Mouse (Mus musculus): ENCODE data around the gene Slc25a51.
A peak's percentile ranks its signal among the peaks of the same experiment; 100 is the strongest.

Slc25a51 gene

DNA sequence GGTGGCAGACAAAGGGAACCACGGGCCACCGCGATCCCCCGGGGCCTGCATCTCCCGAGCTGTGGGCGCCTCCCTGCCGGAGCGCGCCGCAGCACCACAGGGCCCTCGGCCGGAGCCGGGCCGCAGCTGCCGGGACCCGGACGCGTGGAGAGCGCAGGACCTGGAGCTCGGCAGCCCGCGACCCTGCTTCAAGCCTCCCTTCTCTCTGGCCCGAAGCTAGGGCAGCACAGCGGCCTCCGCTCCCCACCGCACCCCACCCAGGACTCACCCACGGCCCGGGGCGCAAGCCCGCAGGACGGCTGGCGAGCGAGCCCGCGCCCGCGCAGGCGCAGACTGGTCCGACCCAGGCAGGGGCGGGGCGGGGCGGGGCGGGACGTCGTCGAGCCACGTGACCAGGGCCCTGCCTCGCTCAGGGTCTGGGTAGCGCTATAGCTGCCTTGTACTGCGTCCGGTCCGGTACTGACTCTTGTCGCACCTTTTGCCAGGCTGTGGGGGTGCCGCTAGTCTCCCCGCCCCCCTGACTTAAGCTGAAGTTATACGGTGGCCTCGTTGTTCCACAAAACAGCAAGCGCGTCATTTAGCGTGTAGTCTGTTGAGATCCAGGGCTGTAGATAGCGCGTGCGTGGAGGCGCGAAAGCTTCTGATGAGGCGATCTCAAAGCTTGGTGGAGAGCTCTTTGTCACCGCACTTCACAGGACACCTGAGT, at the start of gene Slc25a51:
TSS of gene Slc25a51 (minus strand) at position 340 of the 706 bp plus-strand sequence.
- DNase-seq = peak; percentile 93

DNA sequence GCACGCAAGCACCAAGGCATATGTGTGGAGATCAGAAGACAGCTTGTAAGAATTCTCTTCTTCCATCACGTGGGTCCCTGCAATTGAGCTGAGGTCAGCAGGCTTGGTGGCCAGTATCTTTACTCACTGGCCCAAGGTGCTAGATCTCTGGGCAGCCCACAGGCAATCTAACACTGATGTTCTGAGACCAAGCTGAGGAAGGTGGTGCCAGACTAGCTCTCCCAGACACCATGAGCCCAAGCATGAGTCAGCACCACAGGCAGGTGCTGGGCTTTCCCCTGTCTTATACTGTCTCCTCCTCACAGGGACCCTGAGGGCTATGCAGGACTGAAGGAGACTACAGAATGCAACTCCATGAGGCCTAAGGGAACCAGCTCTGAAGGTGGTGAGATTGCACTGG, 49.0 kb upstream of the Slc25a51 start:
- DNase-seq = no peak

DNA sequence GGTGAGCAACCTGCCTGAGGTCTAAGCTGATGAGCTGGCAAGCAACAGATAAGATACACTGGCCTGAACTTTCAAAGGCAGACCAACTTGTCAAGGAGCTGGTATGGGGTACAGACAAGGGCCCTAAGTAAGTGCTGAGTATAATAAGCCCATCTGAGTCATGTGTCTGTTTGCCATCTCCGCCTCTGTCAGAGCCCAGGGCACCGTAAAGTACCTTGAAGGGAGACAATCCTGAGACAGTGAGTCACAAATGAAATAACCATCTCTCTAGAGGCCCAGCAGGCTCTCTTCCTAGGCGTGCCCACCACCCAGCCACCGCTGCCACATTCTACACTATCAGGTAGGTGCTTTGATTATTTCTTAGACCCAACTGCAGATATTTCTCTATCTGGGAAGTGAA, 46.4 kb upstream of the Slc25a51 start:
- DNase-seq = no peak

DNA sequence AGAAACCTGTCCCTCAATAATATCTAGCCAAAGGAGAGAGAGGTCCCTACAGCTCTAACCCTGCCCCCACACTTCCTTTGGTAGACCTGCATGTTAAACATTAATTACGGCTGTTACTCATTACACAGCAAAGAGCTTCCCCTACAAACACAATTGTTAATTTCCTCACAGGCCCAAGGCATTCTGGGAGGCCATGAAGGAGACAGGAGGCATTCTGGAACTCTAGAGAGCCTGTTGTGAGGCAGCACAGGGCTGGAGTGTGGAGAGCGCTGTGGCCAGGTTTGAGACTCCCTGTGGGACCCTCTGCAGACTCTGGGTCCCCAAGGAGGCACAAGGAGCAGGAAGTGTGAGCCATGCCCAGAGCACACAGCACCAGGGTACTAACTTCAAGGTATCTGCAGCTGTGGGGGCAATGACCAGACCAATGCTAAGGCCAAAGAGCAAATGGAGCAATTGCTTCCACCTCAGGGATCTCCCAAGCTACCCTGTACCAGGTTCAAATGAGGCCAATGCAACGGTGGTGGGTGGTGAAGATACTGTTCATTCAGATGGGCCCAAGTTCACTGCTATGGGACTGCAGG, 44.8 kb upstream of the Slc25a51 start:
- no peak for DNase-seq

DNA sequence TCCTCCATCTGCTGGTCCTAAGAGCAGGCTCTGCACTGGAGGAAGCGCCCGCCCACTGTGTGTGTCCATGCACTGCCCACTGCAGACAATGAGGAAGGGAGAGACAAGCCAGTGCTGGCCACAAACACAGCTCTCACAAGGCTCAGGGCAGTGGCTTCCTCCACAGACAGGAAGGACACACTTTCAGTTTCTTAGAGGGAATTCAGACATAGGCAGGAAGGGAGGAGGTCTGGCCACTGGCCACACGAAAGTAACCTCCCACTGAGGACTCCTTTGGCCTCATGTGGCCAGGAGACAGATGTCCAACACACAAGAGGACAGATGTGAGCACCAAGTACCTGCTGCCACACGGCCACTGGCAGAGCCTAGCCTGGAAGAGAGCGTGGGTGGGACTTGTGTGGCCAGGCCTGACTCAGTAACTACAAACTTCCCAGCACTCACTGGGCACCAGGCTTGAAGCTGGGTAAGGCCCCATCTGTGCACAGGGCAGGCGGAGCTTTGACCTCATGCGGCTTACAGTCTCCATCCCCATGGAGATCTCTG, 44.1 kb upstream of the Slc25a51 start:
- peak; percentile 28 for DNase-seq

DNA sequence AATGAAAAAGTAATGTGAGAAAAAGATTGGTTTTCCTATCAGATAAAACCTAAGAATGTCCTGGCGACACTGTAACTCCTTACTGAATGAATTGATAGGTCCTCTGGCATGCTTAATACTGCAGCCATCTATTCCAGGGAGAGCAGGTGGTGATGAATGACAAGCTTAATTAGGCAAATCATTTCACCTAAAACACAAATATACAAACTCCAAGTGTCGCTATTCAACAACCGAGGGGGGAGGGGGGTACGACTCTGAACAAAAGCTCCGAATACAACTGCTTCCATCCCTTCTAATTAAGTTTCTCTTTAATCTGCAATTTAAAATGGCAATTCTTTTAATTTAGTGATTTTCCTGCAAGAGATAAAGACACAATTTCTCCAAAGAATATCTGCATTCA, 40.4 kb upstream of the Slc25a51 start:
- DNase-seq = no peak

DNA sequence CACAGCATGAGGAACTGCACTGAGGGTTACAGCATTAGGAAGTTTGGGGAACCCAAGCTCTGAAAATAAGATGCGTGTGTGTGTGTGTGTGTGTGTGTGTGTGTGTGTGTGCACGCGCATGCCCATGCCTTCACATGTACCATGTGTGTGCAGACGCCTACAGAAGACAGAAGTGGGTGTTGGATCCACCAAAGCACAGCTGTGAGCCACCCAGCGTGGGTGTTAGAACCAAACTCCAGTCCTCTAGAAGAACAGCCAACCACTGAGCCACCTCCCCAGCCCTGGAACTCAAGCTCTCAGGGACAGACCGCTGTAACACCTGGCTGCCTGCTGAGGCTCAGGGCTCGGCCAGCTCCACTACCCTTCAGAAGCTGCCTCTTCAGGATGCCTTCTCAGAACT, 39.9 kb upstream of the Slc25a51 start:
- DNase-seq = no peak

DNA sequence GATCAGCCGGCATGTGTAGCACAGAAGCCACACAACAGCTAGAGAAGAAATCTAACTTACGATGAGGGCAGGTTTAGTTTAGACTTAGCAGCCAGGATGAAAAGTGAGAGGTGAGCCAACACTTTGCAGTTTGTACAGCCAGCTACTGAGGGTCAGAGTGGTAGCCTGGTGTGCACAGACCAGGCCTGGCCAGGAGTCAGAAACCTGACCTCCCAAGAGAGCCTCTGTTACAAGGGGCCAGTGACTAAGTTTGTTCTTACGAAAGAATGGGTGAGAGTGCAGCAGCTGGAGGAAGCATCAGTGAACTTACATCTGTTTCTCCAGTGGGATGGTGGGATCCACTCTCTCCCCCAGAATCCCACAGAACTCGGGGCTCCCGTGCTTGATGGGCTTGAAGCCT, 38.6 kb upstream of the Slc25a51 start:
- DNase-seq = no peak

DNA sequence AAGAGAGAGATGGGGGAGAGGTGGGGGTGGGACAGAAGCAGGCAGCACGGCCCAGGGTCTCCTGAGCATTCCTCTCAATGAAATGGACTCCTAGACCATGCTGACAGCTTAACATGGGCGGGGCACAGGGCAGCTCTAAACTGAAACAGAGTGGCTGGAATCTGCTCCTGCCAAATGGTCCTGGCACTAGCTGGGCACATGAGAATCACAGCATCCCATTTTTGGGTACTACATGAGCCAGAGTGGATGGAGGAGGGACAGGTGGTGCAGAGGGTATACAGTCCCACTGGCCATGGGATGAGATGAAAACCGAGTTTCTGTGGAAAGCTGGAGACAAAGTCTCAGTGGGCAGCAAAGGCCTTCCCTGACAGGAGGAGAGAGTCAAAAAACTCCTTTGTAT, 36.7 kb upstream of the Slc25a51 start:
- DNase-seq = no peak

DNA sequence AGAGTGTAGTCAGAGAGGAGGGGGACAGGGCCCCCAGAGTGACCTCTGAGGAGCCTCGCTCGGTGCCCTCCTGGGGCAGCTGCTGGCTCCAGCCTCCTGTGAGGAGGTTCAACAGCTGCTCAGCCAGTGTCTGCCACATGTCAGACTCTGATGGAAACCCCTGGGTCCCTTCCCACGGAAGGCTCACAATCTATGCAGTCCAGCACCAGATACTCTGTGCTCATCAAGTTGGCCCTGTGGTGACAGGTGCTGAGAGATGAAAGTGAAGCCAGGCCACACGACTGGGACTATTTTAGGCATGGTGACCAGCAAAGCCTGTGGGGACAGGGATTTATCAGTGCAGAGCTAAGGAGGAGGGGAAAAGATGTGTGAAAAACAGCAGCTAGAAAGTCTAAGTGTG, 36.2 kb upstream of the Slc25a51 start:
- no peak for DNase-seq

DNA sequence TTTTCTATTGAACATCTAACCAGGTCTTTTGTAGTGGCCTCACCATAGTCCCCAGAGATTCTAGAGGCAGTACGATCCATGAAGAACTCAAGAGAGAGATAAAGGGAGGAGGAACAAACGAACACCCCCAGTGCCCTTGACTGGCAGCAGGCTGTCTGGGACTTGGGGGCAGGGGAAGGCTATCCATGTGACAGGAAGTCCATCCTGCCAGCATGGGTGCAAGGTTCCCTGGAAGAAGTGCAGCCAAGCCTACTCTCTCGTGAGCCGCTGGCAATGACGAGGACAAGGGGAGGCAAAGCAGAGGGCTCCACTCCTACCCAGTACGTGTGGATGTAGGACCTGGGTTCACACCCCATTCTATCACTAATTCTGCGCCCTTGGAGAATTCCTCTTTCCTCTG, 35.1 kb upstream of the Slc25a51 start:
- DNase-seq = no peak

DNA sequence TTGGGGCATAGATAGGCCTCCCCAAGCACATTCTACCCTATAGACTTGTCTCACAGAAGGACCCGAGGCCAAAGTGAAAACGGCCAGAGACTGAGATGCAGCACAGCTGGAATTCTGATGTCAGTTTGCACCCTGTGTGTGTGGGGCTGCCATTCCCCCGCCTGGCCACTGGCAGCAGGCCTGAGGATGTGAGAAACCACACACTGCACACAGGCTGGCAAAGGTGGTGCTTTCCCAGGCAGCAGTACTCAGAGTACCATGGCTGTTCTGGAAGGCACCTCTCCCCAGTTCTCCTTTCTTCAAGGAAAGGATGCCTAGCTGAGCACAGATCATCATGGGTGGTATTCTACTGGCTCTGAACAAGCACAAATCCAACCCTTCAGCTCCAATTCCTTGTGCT, 33.7 kb upstream of the Slc25a51 start:
- DNase-seq = no peak

DNA sequence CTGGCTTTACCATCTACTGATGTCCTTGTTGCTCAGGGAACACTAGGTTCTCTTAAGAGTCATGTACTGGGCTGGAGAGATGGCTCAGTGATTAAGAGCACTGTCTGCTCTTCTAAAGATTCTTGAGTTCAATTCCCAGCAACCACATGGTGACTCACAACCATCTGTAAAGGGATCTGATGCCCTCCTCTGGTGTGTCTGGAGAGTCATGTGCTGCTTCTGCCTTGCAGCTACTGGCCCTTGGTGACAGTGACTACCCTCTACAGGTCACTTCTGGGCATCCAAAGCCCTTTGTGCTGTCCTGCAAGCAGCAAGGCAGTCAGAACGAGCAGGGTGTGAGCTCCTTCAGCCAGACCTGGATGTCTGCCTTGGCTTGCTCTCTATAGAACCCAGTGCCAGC, 33.2 kb upstream of the Slc25a51 start:
- no peak for DNase-seq

DNA sequence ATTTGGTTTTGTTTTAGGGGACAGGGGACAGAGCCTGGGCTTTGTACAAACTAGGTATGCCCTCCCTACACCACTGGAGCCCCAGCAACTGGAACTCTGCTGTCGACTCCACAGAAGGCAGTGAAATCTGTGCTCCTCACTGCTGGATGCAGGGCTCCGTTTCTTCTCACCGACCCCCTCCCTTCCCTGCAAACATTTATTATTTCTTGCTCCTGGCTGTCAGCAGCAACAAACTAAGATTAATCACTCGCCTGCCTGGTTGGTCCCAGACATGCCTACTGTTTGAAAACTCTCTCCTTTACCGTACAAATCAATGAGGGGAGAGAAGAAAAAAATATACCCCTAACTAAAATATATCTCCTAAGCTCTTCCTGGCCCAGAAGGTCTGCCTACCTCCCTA, 30.7 kb upstream of the Slc25a51 start:
- DNase-seq = peak; percentile 57

DNA sequence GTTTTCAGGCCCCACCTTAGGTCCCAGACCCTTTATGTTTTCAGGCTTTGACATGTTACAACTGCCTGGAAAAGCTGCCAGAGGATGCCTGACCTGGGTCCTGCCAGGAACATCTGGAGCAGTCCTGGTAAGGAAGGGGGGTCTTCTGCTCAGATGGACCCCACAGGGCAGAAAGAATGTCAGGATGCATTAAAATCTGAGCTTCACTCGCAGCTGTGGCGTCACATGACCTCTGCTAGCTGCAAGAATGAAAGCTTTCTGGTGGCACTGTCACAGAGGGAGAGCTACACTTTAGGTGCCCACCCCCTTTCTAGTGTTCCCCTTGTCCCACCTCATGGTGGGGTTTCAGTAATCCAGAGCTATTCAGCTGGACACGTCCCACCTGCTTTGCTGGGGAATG, 28.4 kb upstream of the Slc25a51 start:
- DNase-seq = no peak

DNA sequence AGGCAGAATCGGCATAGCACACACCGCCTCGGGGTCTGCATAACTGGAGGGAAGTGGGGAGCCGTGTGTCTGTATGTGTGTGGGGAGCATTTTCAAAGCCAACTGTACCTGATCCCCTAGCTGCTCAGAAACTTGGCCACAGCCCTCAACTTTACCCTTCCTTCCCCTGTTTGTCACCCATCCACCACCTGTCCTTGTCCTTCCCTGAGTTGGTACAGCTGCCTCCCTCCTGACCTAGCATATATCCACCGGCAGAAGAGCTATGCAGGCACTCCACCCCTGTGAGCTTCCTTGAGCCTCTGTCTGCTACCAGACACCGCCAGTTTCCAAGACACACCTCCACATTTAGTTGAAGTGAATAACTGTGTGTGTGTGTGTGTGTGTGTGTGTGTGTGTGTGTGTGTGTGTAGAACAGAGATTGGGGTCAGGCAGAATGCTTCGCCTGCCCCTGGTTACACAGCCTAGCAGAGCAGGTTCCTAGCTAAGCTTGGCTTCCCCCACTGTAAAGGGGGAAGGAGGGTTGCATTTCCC, 27.9 kb upstream of the Slc25a51 start:
- DNase-seq = no peak

DNA sequence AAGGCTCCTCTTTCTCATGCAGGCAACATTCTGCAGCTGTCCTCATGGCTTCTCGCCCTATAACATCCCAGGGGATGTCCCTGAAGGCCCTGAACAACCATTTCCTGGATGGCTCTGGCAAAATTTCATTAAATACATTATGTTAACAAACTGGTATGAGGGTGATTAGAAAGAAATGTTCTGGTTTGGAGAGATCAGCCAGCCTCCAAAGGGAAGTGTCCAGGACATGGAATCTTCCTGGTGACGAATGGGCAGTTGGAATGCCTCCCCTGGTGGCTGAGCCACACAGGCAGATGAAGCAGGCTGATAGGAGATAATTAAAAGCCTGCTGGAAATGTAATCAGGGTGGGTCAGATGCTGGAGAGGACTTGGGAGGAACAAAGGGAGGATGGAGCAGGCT, 27.3 kb upstream of the Slc25a51 start:
- DNase-seq = no peak

DNA sequence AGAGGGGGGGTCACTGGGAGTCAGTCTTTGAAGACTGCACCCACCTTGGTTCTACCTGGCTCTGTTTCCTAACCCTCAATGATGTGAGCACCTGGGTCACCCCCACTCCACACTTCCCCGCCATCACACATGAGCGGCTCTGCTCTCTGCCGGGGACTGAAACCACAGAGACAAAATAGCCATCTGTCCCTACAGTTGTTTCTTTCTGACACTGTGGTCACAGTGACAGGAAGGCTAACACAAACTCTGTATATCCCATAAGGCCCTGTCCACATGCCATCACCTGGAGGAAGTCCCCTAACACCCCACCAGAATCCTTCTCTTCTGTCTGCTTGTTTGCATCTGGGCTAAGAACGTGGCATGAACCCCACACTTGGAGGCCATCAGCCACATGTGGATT, 26.1 kb upstream of the Slc25a51 start:
- no peak for DNase-seq

DNA sequence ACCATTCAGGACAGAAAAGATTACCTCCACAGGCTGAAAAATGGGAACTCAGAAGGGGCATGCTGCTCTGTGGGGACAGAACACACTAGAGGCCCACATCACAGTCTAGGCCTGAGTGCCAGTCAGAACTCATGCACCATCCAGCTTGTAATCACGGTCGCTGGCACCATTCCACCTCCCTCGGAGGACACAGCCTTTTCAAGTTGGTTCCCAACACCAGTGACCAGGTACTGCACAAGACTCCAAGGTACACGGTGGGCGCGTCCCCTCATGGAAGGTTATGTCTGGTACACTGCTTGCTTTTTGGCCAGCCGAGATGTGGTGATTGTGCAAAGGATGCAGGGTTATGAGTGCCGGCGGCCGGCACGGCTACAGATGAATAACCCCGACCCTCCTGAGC, 25.5 kb upstream of the Slc25a51 start:
- DNase-seq = no peak

DNA sequence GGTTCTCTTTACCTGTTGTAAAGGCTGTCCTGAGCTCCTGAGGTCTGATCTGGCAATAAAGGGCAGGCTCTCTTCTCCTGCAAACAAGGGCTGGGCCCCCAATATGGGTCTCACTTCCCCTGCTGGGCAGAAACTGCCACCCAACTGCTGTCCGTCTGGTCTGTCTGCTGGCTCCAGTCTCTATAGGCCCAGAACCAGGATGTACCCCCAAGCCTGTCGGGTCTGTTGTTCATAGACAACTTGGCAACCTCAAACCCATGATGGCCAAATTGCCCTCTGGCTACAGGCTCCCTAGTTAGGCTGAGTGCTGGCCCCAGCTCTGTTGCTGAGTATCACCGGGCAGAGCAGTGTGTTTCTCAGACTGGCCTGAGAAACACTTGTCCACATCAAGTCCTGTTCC, 23.2 kb upstream of the Slc25a51 start:
- no peak for DNase-seq

DNA sequence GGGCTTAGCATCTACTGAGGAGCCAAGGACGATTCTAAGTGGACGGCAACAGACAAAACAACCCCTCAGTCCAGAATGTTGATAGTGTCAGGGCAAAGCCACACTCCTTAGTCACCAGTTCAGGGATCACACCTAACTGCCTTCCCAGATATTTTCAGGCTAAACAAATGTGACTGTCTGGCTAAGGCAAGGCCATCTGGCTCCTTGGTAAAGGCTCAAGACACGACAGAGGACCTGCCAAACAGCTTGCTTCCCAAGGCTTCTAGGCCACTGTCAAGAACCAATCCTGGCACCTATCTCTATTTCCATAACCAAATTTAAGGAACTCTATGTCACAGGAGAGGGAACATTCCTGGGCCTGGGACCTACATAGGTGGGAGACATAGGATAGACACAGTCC, 22.8 kb upstream of the Slc25a51 start:
- no peak for DNase-seq

DNA sequence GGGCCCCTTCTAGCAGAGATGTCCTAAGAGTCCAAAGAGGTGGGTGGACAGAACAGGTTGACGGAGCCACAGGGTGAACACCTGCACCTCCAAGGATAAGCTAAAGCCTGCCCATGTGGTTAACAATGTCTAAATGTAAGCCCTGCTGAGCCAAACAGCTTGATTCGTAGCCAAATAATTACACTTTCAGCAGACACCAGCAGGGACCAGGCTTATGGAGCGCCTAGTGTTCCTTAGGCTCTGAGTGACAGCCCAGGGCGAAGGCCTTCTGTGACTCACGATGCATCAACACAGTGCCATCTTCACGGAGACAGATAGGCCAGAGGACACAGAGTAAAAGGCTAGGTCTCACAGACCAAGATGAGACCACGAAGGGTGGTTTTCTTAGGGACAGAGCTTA, 20.9 kb upstream of the Slc25a51 start:
- DNase-seq = no peak

DNA sequence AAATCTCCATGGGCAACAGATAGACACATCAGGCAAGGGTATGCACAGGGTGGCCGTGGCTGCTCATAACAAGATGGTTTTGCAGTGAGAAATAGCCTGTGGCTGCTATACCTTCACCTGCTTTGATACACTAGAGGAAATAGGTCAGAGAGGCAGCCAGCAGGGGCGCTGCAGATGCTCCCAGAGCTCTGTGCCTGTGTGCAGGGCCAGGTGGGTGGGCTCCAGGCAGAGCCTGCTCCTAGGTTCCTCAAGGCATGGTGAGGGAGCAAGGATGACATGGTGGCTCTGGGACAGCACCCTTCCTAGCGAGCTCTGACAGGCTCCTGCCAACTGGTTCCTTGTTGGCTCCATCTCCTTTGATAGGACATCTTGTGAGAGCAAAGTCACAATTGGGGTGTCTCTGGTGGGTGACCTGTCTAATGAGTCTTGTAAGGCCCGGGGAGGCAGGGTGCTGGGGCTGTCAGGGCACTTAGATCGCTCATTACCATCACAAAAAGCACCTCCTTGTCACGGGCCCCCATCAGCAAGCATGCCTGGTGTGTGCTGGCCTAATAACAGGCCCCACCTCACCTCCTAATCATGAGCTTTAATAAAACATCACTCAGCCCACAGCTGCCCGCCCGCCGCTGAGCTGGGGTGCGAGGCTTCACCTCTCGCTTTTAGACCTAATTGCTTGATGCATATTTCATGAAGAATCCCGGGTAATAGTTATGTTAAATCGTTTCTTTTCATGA, 18.3 kb upstream of the Slc25a51 start:
- peak; percentile 61 for DNase-seq

DNA sequence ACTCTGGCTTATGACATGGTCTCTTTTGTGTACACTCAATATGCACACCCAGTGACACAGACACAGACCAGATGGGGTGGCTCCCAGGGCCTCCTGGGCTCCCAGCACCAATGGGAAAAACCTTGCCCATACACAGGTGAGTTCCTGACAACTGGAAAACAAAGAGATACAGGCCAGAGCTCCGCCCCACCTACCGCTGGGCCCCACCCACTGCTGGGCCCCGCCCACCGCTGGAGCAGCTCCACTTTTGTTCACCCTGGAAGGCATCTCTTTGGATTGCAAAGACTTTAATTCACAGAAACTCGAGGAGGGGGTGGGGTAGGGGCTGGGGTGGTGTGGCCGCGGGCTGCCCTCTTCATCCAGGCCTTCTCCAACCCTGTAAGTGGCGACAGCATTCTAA, 14.8 kb upstream of the Slc25a51 start:
- no peak for DNase-seq
